Mouse (Mus musculus) mouse trophoblast stem cell (cell line): ENCODE measurements around the gene Cox7a1.

Source experiments
- in situ Hi-C, 2 experiments: fragments of 300-500 bp; cut with MseI, MboI; formaldehyde crosslinking; loops; 2 replicates in 1 of 2; 3 replicates in 1 of 2; pipeline ENCODE4 v1.15.1; 2025

The Cox7a1 gene

GRCm38 (mm10) chr7:30219293-30220007, 35.5 kb downstream of the Cox7a1 start:
- in situ Hi-C loops, result loop anchor here in 1 of 2 experiments (5.0 kb wide), 1 partner anchor 37 kb away; the partner anchor contains the start of gene Cox7a1

- in situ Hi-C loops, result no loop called here
Measured at GRCm38 (mm10) chr7:30220008-30220356, 36.0 kb downstream of the Cox7a1 start.

GRCm38 (mm10) chr7:30221433-30221832, 37.5 kb downstream of the Cox7a1 start:
- in situ Hi-C loops, result no loop called here

GRCm38 (mm10) chr7:30222205-30222604, 38.3 kb downstream of the Cox7a1 start:
- in situ Hi-C loops, result no loop called here

- in situ Hi-C loops, result no loop called here
Measured at GRCm38 (mm10) chr7:30224206-30224605, 40.3 kb downstream of the Cox7a1 start.

GRCm38 (mm10) chr7:30231328-30231668, 47.4 kb downstream of the Cox7a1 start:
- in situ Hi-C loops, result no loop called here

- in situ Hi-C loops, result no loop called here
Measured at GRCm38 (mm10) chr7:30231669-30232454, 47.9 kb downstream of the Cox7a1 start, which contains the start of the genes Polr2i and Tbcb. Gene Polr2i, plus strand, starts transcription at chr7:30231948. Gene Tbcb, minus strand, starts transcription at chr7:30232272.

- in situ Hi-C loops, result no loop called here
Measured at GRCm38 (mm10) chr7:30232631-30233148, 48.7 kb downstream of the Cox7a1 start.

- in situ Hi-C loops, result no loop called here
Measured at GRCm38 (mm10) chr7:30233387-30233786, 49.4 kb downstream of the Cox7a1 start.

- in situ Hi-C loops, result no loop called here
Measured at GRCm38 (mm10) chr7:30234276-30234858, 50.4 kb downstream of the Cox7a1 start.

GRCm38 (mm10) chr7:30235091-30235490, 51.1 kb downstream of the Cox7a1 start:
- in situ Hi-C loops, result no loop called here

GRCm38 (mm10) chr7:30235625-30236024, 51.7 kb downstream of the Cox7a1 start, which contains the start of gene Ovol3:
Gene Ovol3, minus strand, starts transcription at chr7:30235725.
- in situ Hi-C loops, result no loop called here
